Mouse (Mus musculus) neural tube, embryonic 13.5 days (tissue): Measurements from ENCODE around the gene Slc23a2. TPM values are rescaled to one million over a fixed set of nuclear protein-coding genes. Genes with fewer than 3 reads are reported as not detected.

Source experiments
- ATAC-seq: fragments of 200-750 bp; cut with Nextera tagmentation; 2 replicates; pipeline ENCODE4 v1.8.0; 2017; ENCODE audit warnings: low read depth, mild to moderate bottlenecking, moderate TSS enrichment, moderate library complexity
- H3K27ac ChIP-seq: fragments of 300-500 bp; sonication (generic); replicated peaks from 2 replicates; pipeline ENCODE4 v1.5.1; 2015; ENCODE audit warnings: moderate library complexity, mild to moderate bottlenecking, inconsistent platforms
- H3K27me3 ChIP-seq: fragments of 300-500 bp; sonication (generic); 2 replicates; pipeline ENCODE4 v1.6.1; 2015; ENCODE audit warnings: mild to moderate bottlenecking, inconsistent platforms
- H3K36me3 ChIP-seq: fragments of 300-500 bp; sonication (generic); 2 replicates; pipeline ENCODE4 v1.6.1; 2015; ENCODE audit warnings: mild to moderate bottlenecking, inconsistent platforms
- H3K4me1 ChIP-seq: fragments of 300-500 bp; sonication (generic); replicated peaks from 2 replicates; pipeline ENCODE4 v1.6.1; 2015; ENCODE audit warnings: inconsistent platforms
- H3K4me2 ChIP-seq: fragments of 300-500 bp; sonication (generic); 2 replicates; pipeline ENCODE4 v1.6.1; 2015; ENCODE audit warnings: inconsistent platforms, mild to moderate bottlenecking, moderate library complexity
- H3K4me3 ChIP-seq: fragments of 300-500 bp; sonication (generic); 2 replicates; pipeline ENCODE4 v1.5.1; 2015; ENCODE audit warnings: mild to moderate bottlenecking, inconsistent platforms
- H3K9ac ChIP-seq: fragments of 300-500 bp; sonication (generic); 2 replicates; pipeline ENCODE4 v1.6.1; 2015; ENCODE audit warnings: moderate library complexity, mild to moderate bottlenecking, inconsistent platforms
- H3K9me3 ChIP-seq: fragments of 300-500 bp; sonication (generic); 2 replicates; pipeline ENCODE4 v1.6.1; 2016; ENCODE audit warnings: inconsistent platforms
- WGBS: fragments of 180-500 bp; shearing (Covaris S2); methylation state at CpG from one replicate; pipeline ENCODE4 v1.1.7; 2015; 5-methylcytosine and 5-hydroxymethylcytosine counted together
- polyA plus RNA-seq: library from polyadenylated mRNA; unstranded; fragments of >200 nt; fragmentation: Nextera tagmentation; extraction: Ambion mirVana; gene quantifications from 2 replicates; pipeline ENCODE4 v1.2.1, GENCODE M21; 2015

The Slc23a2 gene
- polyA plus RNA-seq, 1 experiment from 2014 or later = 23.8 TPM

DNA sequence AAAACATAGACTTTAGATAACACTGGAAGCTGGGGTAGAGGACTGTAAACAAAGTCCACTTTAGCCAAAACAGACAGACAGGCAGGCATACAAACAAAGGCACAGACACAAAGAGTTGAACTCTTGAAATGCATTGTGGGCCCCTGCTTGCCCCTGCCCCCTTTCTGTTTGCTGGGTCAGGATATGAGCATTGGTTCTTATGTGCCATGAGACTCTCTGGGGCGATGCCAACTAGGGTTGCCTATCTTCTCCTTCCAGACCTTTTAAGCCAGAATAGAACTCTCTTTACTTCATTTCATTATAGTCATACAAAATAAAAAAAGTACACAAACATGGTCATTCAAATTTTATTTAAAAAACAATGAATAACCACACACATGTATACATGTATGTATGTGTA is 51.6 kb downstream of the Slc23a2 start:
- no peak overlapping the region for H3K4me3 ChIP-seq
- no peak overlapping the region for H3K4me2 ChIP-seq
- H3K9ac ChIP-seq = no peak overlapping the region
- no peaks in the 10 kb centered on the region for H3K27me3 ChIP-seq
- no peaks in the 10 kb centered on the region; the same call in 1 of the 2 replicates for H3K4me1 ChIP-seq
- no peak overlapping the region for H3K27ac ChIP-seq
- H3K9me3 ChIP-seq = no peaks in the 10 kb centered on the region
- WGBS = 96% methylated on average over 1 of the region's 1 CpGs
- H3K36me3 ChIP-seq = peaks cover 47% of the 10 kb centered on the region
- no peak for ATAC-seq

DNA sequence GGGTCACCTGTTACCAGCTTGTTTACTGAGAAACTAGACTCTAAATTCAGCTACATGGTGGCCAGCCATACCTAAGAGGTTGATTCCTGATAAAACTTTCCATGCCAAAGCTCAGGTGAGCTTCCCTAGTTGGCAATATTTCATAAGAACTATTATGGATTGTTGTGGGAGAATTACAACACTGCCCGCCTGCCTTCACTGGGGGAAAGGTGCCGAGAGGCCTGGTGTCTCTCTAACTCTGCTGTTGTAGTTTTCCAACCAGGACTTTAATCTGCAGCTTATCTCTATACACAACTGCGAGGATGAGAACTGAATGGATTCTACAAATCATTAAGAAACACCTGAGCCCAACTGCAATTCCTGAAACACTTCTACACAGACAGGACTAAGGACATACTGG is 52.2 kb downstream of the Slc23a2 start:
- no peak overlapping the region for H3K9ac ChIP-seq

DNA sequence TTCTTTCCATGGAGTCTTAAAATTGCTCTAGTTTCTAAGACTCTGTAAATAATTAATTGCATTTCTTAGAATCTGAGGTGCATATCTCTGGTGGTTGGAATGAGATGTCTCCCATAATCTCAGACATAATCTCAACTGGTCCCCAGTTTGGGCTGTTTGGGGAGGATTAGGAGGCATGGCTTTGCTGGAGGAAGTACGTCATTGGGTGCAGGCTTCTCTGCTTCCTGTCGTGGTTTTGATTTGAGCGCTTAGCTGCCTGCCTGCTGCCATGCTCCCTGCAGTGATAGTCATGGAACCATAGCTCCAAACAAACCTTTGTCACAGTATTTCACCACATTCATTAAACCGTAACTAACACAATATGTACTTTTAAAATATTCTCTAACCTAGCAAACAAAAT is 53.2 kb downstream of the Slc23a2 start:
- H3K9me3 ChIP-seq = no peaks in the 10 kb centered on the region
- WGBS = 86% methylated on average over 4 of the region's 4 CpGs
- no peak overlapping the region for H3K9ac ChIP-seq
- H3K4me3 ChIP-seq = no peak overlapping the region
- no peaks in the 10 kb centered on the region for H3K27me3 ChIP-seq
- peaks cover 56% of the 10 kb centered on the region for H3K36me3 ChIP-seq
- H3K27ac ChIP-seq = no peak overlapping the region
- H3K4me1 ChIP-seq = no peaks in the 10 kb centered on the region; the same call in 1 of the 2 replicates
- ATAC-seq = no peak
- H3K4me2 ChIP-seq = no peak overlapping the region

More for the DNA sequence above, 52.2 kb downstream of the Slc23a2 start:
- no peak for ATAC-seq
- Histone ChIP-seq H3K36me3 (peaks cover 48% of the 10 kb centered on the region), H3K4me1 (no peaks in the 10 kb centered on the region; the same call in 1 of the 2 replicates), H3K27ac (no peak overlapping the region), H3K4me2 (no peak overlapping the region), H3K27me3 (no peaks in the 10 kb centered on the region), H3K4me3 (no peak overlapping the region), H3K9me3 (no peaks in the 10 kb centered on the region)
- 95% methylated on average over 3 of the region's 3 CpGs for WGBS

DNA sequence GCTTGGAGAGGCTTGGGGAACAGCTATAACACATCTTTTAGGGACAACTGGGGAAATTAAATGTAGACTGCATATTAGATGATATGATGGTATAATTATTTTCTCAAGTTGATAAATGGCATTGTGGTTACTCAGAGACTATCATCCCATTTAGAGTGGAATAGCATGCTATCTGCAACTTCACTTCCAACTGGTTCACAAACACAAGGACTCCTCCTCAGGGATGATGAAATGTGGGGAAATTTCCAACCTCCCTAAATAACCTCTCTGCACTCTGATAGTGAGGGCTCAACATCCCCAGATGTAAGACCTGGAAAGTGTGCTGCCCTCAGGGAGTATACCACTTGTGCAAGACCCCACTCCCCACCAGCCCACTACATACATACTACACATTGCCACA is 60.1 kb downstream of the Slc23a2 start:
- no peaks in the 10 kb centered on the region for H3K9me3 ChIP-seq
- H3K36me3 ChIP-seq = peaks cover 70% of the 10 kb centered on the region
- no peaks in the 10 kb centered on the region for H3K4me1 ChIP-seq
- no peaks in the 10 kb centered on the region for H3K27me3 ChIP-seq
- H3K4me3 ChIP-seq = no peak overlapping the region
- no peak overlapping the region for H3K9ac ChIP-seq
- no peak for ATAC-seq
- no peak overlapping the region for H3K4me2 ChIP-seq
- no peak overlapping the region for H3K27ac ChIP-seq

DNA sequence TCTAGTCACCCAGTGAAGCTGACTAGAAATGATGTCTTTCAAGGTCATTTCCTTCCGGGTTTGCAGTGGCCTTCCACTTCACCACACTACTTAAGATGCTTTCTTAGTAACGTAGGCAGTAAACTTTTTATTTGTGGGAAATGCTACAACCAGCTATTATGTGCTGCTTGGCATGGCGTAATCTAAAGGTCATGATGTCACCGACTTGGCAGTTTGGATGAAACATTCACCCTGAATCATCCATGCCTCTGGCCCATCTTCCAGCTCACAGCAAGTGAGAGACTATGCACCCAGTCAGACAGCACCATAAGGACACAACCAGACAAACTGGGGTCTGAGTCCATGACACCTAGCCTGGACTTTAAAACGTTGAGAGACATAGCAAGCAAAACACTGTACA is 60.5 kb downstream of the Slc23a2 start:
- Histone ChIP-seq H3K27me3 (no peaks in the 10 kb centered on the region), H3K4me3 (no peak overlapping the region), H3K36me3 (peaks cover 65% of the 10 kb centered on the region), H3K9me3 (no peaks in the 10 kb centered on the region), H3K4me2 (no peak overlapping the region), H3K27ac (no peak overlapping the region), H3K9ac (no peak overlapping the region), H3K4me1 (no peaks in the 10 kb centered on the region)
- ATAC-seq = no peak
- WGBS = 78% methylated on average over 5 of the region's 5 CpGs

DNA sequence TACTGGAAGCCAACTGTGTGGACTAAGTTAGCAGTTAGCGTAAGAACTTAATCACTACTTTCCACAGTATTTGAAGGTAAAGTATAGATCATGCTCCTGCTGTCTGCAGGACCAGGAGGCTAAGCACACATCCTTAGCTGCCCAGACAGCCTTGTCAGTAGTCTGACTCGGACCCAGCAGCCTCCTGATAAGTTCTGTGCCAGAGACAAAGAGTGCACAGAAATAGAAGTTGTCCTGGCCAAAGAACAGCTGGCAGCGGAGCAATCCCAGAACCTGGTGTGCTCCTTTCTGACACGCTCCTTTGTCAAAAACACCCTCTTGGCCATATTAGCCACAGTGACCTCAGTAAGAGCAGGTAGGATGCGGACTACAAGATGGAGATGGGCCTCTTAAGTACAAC is 65.8 kb downstream of the Slc23a2 start:
- H3K9ac ChIP-seq = no peak overlapping the region
- H3K4me3 ChIP-seq = no peak overlapping the region
- no peak overlapping the region for H3K27ac ChIP-seq
- H3K9me3 ChIP-seq = no peaks in the 10 kb centered on the region
- H3K27me3 ChIP-seq = no peaks in the 10 kb centered on the region
- H3K4me1 ChIP-seq = no peaks in the 10 kb centered on the region
- peaks cover 55% of the 10 kb centered on the region for H3K36me3 ChIP-seq
- ATAC-seq = no peak
- 83% methylated on average over 5 of the region's 5 CpGs for WGBS
- no peak overlapping the region for H3K4me2 ChIP-seq

DNA sequence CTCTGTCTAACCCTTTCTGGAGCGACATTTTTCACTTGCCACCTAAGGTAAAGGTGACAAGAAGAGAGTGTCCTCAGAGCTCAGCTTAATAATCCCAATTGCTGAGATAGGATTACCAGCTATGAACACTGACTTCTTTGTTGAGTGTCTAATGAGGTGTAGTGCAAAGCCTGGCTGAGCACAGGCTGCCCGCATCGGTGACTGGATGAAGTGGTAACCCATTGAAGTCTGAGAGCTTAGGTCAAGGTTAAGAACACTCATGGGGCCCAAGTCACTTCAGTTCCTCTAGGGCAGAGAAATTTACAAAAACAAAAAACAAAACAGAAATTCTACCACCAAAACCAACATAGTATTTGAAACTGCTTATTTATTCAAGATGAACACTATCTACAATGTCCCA is 71.9 kb downstream of the Slc23a2 start:
- 75% methylated on average over 3 of the region's 3 CpGs for WGBS
- Histone ChIP-seq H3K9me3 (no peaks in the 10 kb centered on the region), H3K4me2 (no peak overlapping the region), H3K4me3 (no peak overlapping the region), H3K9ac (no peak overlapping the region), H3K4me1 (no peaks in the 10 kb centered on the region), H3K27me3 (no peaks in the 10 kb centered on the region), H3K36me3 (peaks cover 79% of the 10 kb centered on the region), H3K27ac (no peak overlapping the region)
- no peak for ATAC-seq

DNA sequence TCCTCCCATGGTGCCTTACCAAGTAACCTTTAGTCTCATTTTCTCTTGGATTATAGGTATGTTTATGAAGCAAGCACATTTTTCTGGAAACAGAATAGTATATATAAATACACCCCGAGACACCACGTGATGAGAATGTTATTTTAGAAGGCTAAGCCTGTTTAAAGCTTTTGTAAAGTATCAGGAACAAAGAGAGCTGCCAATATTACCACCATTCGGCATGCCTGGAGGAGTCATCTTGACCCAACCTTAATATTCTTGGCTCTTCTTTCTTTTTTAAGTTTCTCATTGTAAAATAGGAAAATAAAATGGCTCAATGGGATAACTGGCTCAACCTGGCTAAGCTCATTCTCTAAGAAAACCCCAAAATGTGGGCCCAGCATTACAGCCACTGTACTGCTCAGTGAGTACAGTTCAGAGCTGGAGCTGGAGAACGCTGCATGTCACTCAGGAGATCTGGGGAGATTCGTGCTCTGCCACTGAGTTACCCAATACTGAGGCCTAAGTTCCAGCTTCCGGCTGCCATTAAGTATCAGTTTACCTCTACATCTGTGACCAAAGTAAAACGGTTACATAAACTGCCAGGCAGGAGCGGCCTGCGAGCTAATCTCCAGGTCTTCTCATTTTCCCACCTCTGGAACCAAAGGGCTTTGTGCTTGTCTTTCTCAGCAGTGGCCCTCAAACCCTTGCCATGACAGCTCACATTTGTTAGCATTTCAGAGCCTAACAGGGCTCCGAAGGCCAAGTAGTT is 74.7 kb downstream of the Slc23a2 start:
- no peak overlapping the region for H3K9ac ChIP-seq
- H3K4me1 ChIP-seq = no peaks in the 10 kb centered on the region
- H3K9me3 ChIP-seq = no peaks in the 10 kb centered on the region
- H3K4me2 ChIP-seq = no peak overlapping the region
- H3K27ac ChIP-seq = no peak overlapping the region
- H3K4me3 ChIP-seq = no peak overlapping the region
- peaks cover 72% of the 10 kb centered on the region for H3K36me3 ChIP-seq
- no peaks in the 10 kb centered on the region for H3K27me3 ChIP-seq
- 90% methylated on average over 10 of the region's 10 CpGs for WGBS
- no peak for ATAC-seq

DNA sequence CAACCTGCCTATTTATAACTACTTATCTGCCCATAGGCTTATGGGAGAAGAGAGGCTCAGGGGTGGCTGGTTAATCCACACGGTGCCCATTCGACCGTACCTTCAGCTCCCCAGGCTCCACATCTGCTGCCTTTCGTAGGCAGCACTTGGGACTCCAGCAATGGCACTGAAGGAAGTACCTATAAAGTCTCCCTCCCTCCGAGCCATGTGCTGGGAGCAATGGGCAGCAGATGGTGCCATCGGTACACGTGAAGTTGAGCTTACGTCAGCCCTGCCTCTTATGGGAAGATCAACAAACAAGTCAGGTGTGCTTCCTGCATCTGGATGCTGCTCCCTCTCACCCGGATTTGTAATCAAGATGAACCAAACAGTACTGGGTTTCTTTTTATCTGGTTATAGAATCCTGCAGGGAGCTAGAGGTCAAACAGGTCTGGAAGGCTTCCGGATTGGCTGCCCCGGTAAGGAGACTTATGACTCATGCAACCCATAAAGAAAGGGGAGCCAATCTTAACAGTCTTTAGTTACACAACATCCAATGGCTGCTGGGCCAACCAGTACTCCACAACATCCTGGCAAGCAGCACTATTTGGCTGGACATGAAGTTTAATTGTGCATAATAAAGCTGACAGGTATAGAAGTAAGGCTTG is 80.6 kb downstream of the Slc23a2 start:
- WGBS = 74% methylated on average over 11 of the region's 11 CpGs
- no peak overlapping the region for H3K4me2 ChIP-seq
- H3K9ac ChIP-seq = no peak overlapping the region
- H3K9me3 ChIP-seq = no peaks in the 10 kb centered on the region
- no peaks in the 10 kb centered on the region for H3K4me1 ChIP-seq
- H3K27ac ChIP-seq = no peak overlapping the region
- ATAC-seq = no peak
- peaks cover 73% of the 10 kb centered on the region for H3K36me3 ChIP-seq
- no peaks in the 10 kb centered on the region for H3K27me3 ChIP-seq
- no peak overlapping the region for H3K4me3 ChIP-seq

DNA sequence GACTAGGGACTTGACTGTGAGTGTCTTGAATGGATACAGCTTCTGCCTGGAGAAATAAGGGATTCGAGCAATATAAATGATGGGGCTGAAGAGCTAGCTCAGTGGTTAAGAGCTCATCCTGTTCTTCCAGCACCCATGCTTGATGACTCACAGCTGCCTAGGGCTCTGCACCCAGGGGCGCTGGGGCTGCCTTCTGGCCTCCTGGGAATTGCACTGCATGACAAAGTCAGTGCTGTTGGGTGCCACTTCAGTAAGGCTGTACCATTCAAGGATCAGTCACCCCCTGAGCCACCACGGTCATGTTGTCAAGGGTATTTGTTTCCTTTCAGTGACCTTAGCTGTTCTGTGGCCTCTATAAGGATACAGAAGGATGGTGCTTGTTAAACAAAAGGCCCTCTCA is 81.1 kb downstream of the Slc23a2 start:
- Histone ChIP-seq H3K9me3 (no peaks in the 10 kb centered on the region), H3K27ac (no peak overlapping the region), H3K9ac (no peak overlapping the region), H3K4me3 (no peak overlapping the region), H3K27me3 (no peaks in the 10 kb centered on the region), H3K4me1 (no peaks in the 10 kb centered on the region), H3K4me2 (no peak overlapping the region), H3K36me3 (peaks cover 73% of the 10 kb centered on the region)
- ATAC-seq = no peak
- WGBS = 82% methylated on average over 3 of the region's 3 CpGs

DNA sequence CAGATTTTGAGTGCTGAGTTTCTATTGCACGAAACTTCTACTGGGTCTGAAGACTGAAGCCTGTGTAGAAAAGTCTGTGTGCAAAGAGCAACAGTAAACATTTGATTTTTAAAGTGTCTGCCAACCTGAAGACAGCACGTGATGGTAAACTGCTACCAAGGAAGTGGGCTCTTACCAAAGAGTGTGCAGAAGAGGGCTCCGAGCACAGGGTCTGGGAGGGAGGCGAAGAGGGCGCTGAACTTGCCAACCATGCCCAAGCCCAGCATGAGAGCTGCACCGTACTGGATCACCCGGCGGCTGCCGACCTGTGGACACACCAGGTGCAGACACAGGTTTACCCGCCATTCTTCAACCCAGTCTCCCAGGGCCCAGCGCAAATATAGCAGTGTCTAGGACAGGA is 83.0 kb downstream of the Slc23a2 start:
- Histone ChIP-seq H3K9me3 (no peaks in the 10 kb centered on the region), H3K4me2 (no peak overlapping the region), H3K4me3 (no peak overlapping the region), H3K36me3 (peaks cover 85% of the 10 kb centered on the region), H3K27ac (no peak overlapping the region), H3K9ac (no peak overlapping the region), H3K27me3 (no peaks in the 10 kb centered on the region), H3K4me1 (no peaks in the 10 kb centered on the region)
- WGBS = 95% methylated on average over 11 of the region's 11 CpGs
- ATAC-seq = no peak

DNA sequence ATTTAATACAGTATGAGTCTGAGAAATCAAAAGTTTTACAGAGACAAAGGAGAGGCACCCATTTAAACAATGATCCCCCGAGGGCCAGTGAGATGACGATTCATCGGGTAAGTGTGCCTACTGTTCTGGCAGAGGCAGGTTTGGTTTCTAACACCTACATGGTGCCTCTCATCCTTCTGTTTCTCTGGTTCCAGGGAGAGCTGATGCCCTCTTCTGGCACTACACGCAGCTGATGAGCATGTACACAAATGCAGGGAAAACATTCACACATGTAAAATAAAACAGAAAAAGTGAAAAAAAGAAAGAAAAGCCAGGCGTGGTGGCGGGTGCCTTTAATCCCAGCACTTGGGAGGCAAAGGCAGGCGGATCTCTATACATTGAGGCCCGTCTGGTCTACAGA is 85.0 kb downstream of the Slc23a2 start:
- Histone ChIP-seq H3K4me1 (no peaks in the 10 kb centered on the region), H3K9ac (no peak overlapping the region), H3K9me3 (no peaks in the 10 kb centered on the region), H3K36me3 (peaks cover 91% of the 10 kb centered on the region), H3K27me3 (no peaks in the 10 kb centered on the region), H3K4me3 (no peak overlapping the region), H3K27ac (no peak overlapping the region), H3K4me2 (no peak overlapping the region)
- ATAC-seq = no peak
- 94% methylated on average over 8 of the region's 8 CpGs for WGBS

DNA sequence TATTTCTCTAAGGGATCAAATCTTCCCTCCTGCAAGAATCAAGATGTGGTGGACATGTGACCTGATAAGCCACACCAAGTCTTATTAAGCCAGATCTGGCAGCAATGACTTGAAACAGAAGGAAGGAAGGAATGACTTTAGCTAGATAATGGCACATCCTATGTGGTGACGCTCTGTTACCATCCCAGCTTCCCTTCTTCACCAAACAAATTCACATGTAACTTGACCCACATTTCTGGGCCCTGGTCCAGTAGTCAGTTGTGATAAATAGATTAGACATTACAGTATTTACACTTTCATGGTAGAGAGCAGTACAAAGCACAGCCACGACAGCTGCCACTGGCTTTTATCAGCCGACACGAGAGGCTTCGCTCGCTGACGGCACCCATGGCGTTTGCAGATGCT is 89.6 kb downstream of the Slc23a2 start:
- Histone ChIP-seq H3K4me3 (no peak overlapping the region), H3K4me2 (no peak overlapping the region), H3K9me3 (no peaks in the 10 kb centered on the region), H3K36me3 (peaks cover 68% of the 10 kb centered on the region), H3K4me1 (no peaks in the 10 kb centered on the region), H3K27ac (no peak overlapping the region), H3K9ac (no peak overlapping the region), H3K27me3 (no peaks in the 10 kb centered on the region)
- ATAC-seq = no peak
- 92% methylated on average over 8 of the region's 8 CpGs for WGBS
